Mouse (Mus musculus) macrophage (primary cell): ENCODE data around the gene Muc5b. TPM values are rescaled to one million over a fixed set of nuclear protein-coding genes. Genes with fewer than 3 reads are reported as not detected.

Source experiments
- H3K27ac ChIP-seq: fragments of 350-480 bp; formaldehyde crosslinking; 2 replicates; pipeline ENCODE4 v1.9.0; 2021
- H3K36me3 ChIP-seq: fragments of 350-480 bp; formaldehyde crosslinking; 2 replicates; pipeline ENCODE4 v1.9.0; 2021; ENCODE audit errors: inconsistent target
- H3K4me3 ChIP-seq: fragments of 350-480 bp; formaldehyde crosslinking; 2 replicates; pipeline ENCODE4 v1.9.0; 2021; ENCODE audit errors: inconsistent target
- H3K79me2 ChIP-seq: fragments of 350-480 bp; formaldehyde crosslinking; 2 replicates; pipeline ENCODE4 v1.9.0; 2021; ENCODE audit errors: inconsistent target
- WGBS: methylation state at CpG from one replicate; pipeline ENCODE4 v1.1.7; 2026; ENCODE audit warnings: inconsistent platforms; ENCODE audit not compliant: missing documents; 5-methylcytosine and 5-hydroxymethylcytosine counted together
- polyA plus RNA-seq: library from polyadenylated mRNA; stranded (reverse); fragments of 250-400 nt; gene quantifications from 3 replicates; pipeline ENCODE4 v1.2.4, GENCODE M21; 2018; ENCODE audit warnings: inconsistent platforms

The Muc5b gene
- polyA plus RNA-seq, 1 experiment from 2014 or later = not detected

DNA sequence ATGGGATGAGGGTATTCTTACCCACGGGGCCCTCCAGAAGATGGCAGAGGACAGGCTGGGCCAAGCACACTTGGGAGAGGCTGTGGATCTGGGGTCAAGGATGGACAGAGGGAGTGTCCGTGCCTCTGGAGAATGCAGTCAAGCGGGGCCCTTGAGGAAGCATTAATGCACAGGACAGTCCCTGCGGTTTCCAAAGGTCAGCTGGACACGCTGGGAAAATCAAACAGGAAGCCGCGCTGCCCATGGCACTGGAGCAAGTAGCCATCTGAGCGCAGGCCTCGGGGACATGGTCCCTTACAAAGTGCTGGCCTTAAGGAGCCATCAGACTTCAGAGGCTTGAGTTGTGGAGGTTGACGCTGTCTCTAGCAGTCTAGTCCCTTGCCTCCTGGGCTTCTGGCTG, 1.5 kb downstream of the Muc5b start:
- Histone ChIP-seq H3K4me3 (no peak overlapping the region), H3K36me3 (no peaks in the 10 kb centered on the region), H3K27ac (no peak overlapping the region), H3K79me2 (no peaks in the 10 kb centered on the region)
- WGBS = 92% methylated on average over 9 of the region's 10 CpGs

DNA sequence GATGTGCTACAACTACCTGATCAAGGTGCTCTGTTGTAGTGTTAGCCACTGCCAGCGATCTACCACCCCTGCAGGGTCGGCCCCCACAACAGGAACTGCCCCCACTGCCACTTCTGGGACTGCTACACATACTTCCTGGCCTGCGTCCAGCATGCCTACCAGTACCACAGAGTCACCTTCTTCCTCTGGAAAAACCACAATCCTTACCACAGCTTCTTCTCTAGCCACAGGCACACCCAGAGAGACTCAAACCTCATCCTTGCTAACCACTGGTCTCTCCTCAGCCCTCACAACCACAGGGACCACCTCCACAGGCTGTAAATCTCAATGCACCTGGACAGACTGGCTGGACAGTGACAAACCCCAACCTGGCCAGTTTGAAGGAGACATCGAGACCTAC, 22.2 kb downstream of the Muc5b start:
- 7% methylated on average over 4 of the region's 4 CpGs for WGBS
- Histone ChIP-seq H3K4me3 (no peak overlapping the region), H3K79me2 (no peaks in the 10 kb centered on the region), H3K27ac (no peak overlapping the region), H3K36me3 (no peaks in the 10 kb centered on the region)

GRCm38 (mm10) chr7:141869644-141870043, 30.8 kb downstream of the Muc5b start:
- WGBS = 55% methylated on average over 5 of the region's 5 CpGs
- peaks cover 24% of the 10 kb centered on the region for H3K36me3 ChIP-seq
- H3K4me3 ChIP-seq = no peak overlapping the region
- H3K79me2 ChIP-seq = no peaks in the 10 kb centered on the region
- H3K27ac ChIP-seq = no peak overlapping the region

GRCm38 (mm10) chr7:141870553-141870952, 31.7 kb downstream of the Muc5b start:
- H3K79me2 ChIP-seq = no peaks in the 10 kb centered on the region
- H3K4me3 ChIP-seq = no peak overlapping the region
- peaks cover 29% of the 10 kb centered on the region for H3K36me3 ChIP-seq
- WGBS = 90% methylated on average over 5 of the region's 5 CpGs
- no peak overlapping the region for H3K27ac ChIP-seq

DNA sequence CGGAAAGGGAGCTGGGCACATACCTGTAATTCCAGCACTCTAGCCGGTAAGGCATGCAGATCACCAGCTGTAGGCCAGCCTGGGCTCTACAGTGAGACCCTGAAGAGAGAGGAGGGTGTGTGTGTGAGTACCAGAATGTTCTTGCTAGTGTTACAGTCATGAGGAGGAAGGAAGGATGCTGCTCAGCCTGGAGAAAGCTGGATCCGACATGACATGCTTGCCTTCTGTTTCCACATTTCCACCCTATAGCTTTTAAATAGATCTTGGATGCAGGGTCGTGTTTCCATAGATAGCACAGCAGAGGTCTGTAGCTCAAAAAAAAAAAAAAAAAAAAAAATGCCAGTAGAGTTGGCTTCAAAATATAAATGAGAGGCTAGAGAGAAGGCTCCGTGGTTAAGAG, 36.0 kb downstream of the Muc5b start:
- H3K4me3 ChIP-seq = no peak overlapping the region
- H3K27ac ChIP-seq = no peak overlapping the region
- 100% methylated on average over 5 of the region's 5 CpGs for WGBS
- no peaks in the 10 kb centered on the region for H3K79me2 ChIP-seq
- peaks cover 59% of the 10 kb centered on the region for H3K36me3 ChIP-seq

DNA sequence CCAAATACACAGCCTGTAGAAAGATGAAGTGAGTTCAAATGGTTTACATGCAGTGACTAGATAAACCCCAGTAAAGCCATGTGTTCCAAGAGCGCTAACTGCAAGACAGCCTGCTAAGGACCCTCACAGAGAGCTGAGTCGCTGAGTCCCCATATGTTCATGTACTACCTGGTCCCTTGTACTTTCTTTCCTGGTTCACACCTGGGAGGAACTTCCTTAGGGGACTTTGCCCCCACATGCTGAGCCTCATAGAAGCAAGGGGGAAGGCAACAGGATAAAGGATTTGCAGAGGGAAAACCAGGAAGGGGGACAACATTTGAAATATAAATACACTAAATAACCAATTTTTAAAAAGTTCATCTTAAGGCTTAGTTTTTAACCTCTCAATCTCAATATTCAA, 39.9 kb downstream of the Muc5b start:
- Histone ChIP-seq H3K27ac (no peak overlapping the region), H3K4me3 (no peak overlapping the region), H3K36me3 (peaks cover 82% of the 10 kb centered on the region), H3K79me2 (no peaks in the 10 kb centered on the region)
- 97% methylated on average over 2 of the region's 2 CpGs for WGBS

- no peak overlapping the region for H3K4me3 ChIP-seq
- H3K79me2 ChIP-seq = peaks cover 48% of the 10 kb centered on the region
- H3K36me3 ChIP-seq = peaks cover 72% of the 10 kb centered on the region
- 95% methylated on average over 7 of the region's 7 CpGs for WGBS
- no peak overlapping the region for H3K27ac ChIP-seq
Observed at GRCm38 (mm10) chr7:141892151-141892550, 53.3 kb downstream of the Muc5b start.

- peak overlapping the region; percentile 99 for H3K4me3 ChIP-seq
- peak overlapping the region; percentile 75 for H3K27ac ChIP-seq
- no peaks in the 10 kb centered on the region for H3K36me3 ChIP-seq
- 0% methylated on average over 12 of the region's 16 CpGs for WGBS
- H3K79me2 ChIP-seq = peaks cover 53% of the 10 kb centered on the region
Observed at GRCm38 (mm10) chr7:141901825-141902224, 63.0 kb downstream of the Muc5b start.

DNA sequence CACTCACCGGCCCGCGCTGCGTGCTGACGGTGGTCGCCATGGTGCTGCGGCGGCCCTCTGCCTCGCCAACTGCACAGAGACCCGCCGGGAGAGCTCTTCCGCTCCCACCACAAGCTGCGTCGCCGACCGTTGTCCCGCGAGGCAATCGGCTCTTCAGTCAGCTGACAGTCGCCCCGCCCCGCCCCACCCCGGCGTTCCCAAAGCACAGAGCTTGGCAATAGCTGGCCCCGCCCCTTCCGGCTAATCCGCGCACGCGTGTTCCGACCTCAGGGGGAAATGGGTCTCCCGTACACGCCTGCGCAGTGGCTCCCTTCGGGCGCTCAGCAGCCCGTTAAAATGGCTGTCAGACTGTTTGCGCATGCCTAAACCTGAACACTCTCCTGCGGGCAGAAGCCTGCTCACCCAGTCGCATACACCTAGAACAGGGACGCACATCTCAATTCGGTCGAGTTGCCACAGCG, 63.4 kb downstream of the Muc5b start:
- Histone ChIP-seq H3K4me3 (peak overlapping the region; percentile 99), H3K79me2 (peaks cover 48% of the 10 kb centered on the region), H3K27ac (peak overlapping the region; percentile 75), H3K36me3 (no peaks in the 10 kb centered on the region)
- under 1% methylated on average over 43 of the region's 44 CpGs for whole genome bisulfite sequencing

DNA sequence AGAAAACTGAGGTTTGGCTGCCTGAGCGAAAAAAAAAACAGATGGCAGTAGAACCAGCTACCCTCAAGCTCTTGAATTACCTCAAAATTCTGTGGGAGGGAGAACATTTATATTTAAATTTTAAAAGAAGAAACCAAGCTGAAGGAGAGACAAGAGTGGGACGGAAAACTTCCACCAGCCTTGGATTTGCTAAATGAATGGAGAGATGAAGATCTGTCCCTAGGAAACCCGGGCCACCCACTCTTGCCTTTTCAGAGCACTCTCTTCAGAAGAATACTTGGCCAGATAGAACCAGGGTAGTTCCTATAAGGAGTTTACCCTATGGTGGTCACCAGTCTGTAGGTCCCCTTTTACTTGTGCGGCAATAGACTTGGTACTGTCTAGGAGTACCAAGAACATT, 63.9 kb downstream of the Muc5b start:
- Histone ChIP-seq H3K79me2 (peaks cover 44% of the 10 kb centered on the region), H3K27ac (peak overlapping the region; percentile 39), H3K36me3 (no peaks in the 10 kb centered on the region), H3K4me3 (peak overlapping the region; percentile 19; the same call in 1 of the 2 replicates)
- 84% methylated on average over 4 of the region's 4 CpGs for WGBS

- H3K27ac ChIP-seq = no peak overlapping the region
- no peak overlapping the region for H3K4me3 ChIP-seq
- no peaks in the 10 kb centered on the region for H3K79me2 ChIP-seq
- WGBS = 81% methylated on average over 6 of the region's 6 CpGs
- H3K36me3 ChIP-seq = no peaks in the 10 kb centered on the region
Observed at GRCm38 (mm10) chr7:141908591-141908990, 69.7 kb downstream of the Muc5b start.

DNA sequence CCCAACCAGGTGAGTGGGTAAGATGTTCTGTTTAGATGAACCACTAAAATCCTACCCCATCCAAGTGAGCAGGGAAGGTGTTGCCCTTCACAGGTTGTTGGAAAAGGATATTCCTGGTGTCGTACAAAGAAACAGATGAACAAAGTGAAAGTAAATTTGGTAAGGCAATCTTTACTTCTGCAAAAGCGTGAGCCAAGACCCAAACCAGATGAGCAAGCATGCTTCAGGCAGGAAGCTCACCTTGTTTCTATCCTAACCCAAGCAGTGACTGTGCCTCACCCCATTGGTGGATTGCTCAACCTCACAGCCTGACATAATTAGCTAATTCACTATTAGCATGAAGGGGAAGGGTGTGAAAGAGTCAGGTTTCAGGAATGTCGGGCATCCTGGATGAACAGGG, 72.4 kb downstream of the Muc5b start:
- H3K36me3 ChIP-seq = no peaks in the 10 kb centered on the region
- no peaks in the 10 kb centered on the region for H3K79me2 ChIP-seq
- WGBS = 13% methylated on average over 3 of the region's 3 CpGs
- no peak overlapping the region for H3K27ac ChIP-seq
- H3K4me3 ChIP-seq = no peak overlapping the region

- WGBS = 95% methylated on average over 2 of the region's 2 CpGs
- no peaks in the 10 kb centered on the region for H3K79me2 ChIP-seq
- no peak within 1 kb of the TSS for H3K27ac ChIP-seq
- H3K36me3 ChIP-seq = no peaks in the 10 kb centered on the region
- H3K4me3 ChIP-seq = no peak within 1 kb of the TSS
Observed at GRCm38 (mm10) chr7:141918407-141918806, 79.5 kb downstream of the Muc5b start, which contains the start of gene Tollip. Tollip (minus strand) TSS chr7:141918507.
